Mouse (Mus musculus) E14TG2a.4 (cell line): ENCODE results near the gene Ripor3.

Experiments used
- H3K27me3 ChIP-seq: 2 replicates; pipeline ENCODE4 v1.6.1; 2014; ENCODE audit warnings: low read length, control low read depth; ENCODE audit not compliant: insufficient read depth
- H3K36me3 ChIP-seq: 2 replicates; pipeline ENCODE4 v1.6.1; 2014; ENCODE audit warnings: low read length, control low read depth; ENCODE audit not compliant: insufficient read depth
- H3K4me1 ChIP-seq: replicated peaks from 2 replicates; pipeline ENCODE4 v1.6.1; 2014; ENCODE audit warnings: low read depth, low read length, control low read depth
- H3K4me3 ChIP-seq: replicated peaks from 2 replicates; pipeline ENCODE4 v1.5.1; 2014; ENCODE audit warnings: mild to moderate bottlenecking, low read length
- H3K9me3 ChIP-seq: 2 replicates; pipeline ENCODE4 v1.6.1; 2014; ENCODE audit warnings: low read length, control low read depth
- CTCF ChIP-seq: conservative IDR thresholded peaks from 2 replicates; pipeline ENCODE4 v1.5.1; 2014; ENCODE audit warnings: low read length
- NANOG ChIP-seq: IDR thresholded peaks from 2 replicates; pipeline ENCODE4 v1.6.1; 2014; ENCODE audit warnings: borderline replicate concordance, low read length, mixed read lengths
- POU5F1 ChIP-seq: IDR thresholded peaks from 2 replicates; pipeline ENCODE4 v1.6.1; 2014; ENCODE audit warnings: low read length, borderline replicate concordance

Ripor3 gene

GRCm38 (mm10) chr2:167942926-167943633 lies 67.3 kb downstream of the Ripor3 start:
- Histone ChIP-seq H3K4me3 (peak overlapping the region; percentile 26), H3K4me1 (peaks cover 82% of the 10 kb centered on the region), H3K27me3 (no peaks in the 10 kb centered on the region), H3K36me3 (peaks cover 13% of the 10 kb centered on the region), H3K9me3 (no peaks in the 10 kb centered on the region)
- TF ChIP-seq NANOG (no peak), POU5F1 (no peak), CTCF (no peak)

GRCm38 (mm10) chr2:167942199-167942925 lies 68.1 kb downstream of the Ripor3 start:
- Histone ChIP-seq H3K4me1 (peaks cover 83% of the 10 kb centered on the region), H3K27me3 (no peaks in the 10 kb centered on the region), H3K9me3 (no peaks in the 10 kb centered on the region), H3K36me3 (peaks cover 10% of the 10 kb centered on the region), H3K4me3 (peak overlapping the region; percentile 26; the same call in 1 of the 2 replicates)
- no peak for TF ChIP-seq POU5F1
- no peak for TF ChIP-seq NANOG

GRCm38 (mm10) chr2:167941745-167942176 lies 68.7 kb downstream of the Ripor3 start:
- peaks cover 89% of the 10 kb centered on the region for H3K4me1 ChIP-seq
- no peak overlapping the region for H3K4me3 ChIP-seq
- H3K36me3 ChIP-seq = peaks cover 10% of the 10 kb centered on the region
- no peak for TF ChIP-seq NANOG
- TF ChIP-seq CTCF = no peak
- TF ChIP-seq POU5F1 = no peak
- no peaks in the 10 kb centered on the region for H3K27me3 ChIP-seq
- no peaks in the 10 kb centered on the region for H3K9me3 ChIP-seq

- no peaks in the 10 kb centered on the region for H3K27me3 ChIP-seq
- peaks cover 10% of the 10 kb centered on the region for H3K36me3 ChIP-seq
- H3K4me1 ChIP-seq = peaks cover 94% of the 10 kb centered on the region
- no peak overlapping the region for H3K4me3 ChIP-seq
- no peak for TF ChIP-seq CTCF
- no peak for TF ChIP-seq NANOG
- no peak for TF ChIP-seq POU5F1
- H3K9me3 ChIP-seq = no peaks in the 10 kb centered on the region
Measured at GRCm38 (mm10) chr2:167941320-167941719, 69.1 kb downstream of the Ripor3 start.

- Histone ChIP-seq H3K4me3 (no peak overlapping the region), H3K4me1 (peaks cover 98% of the 10 kb centered on the region), H3K27me3 (no peaks in the 10 kb centered on the region), H3K9me3 (no peaks in the 10 kb centered on the region), H3K36me3 (peaks cover 10% of the 10 kb centered on the region)
- TF ChIP-seq POU5F1 (no peak), NANOG (no peak), CTCF (no peak)
Measured at GRCm38 (mm10) chr2:167940636-167941035, 69.8 kb downstream of the Ripor3 start.

GRCm38 (mm10) chr2:167939632-167940399 lies 70.6 kb downstream of the Ripor3 start:
- no peaks in the 10 kb centered on the region for H3K27me3 ChIP-seq
- no peak overlapping the region for H3K4me3 ChIP-seq
- H3K36me3 ChIP-seq = peaks cover 10% of the 10 kb centered on the region
- H3K9me3 ChIP-seq = no peaks in the 10 kb centered on the region
- peaks cover 96% of the 10 kb centered on the region for H3K4me1 ChIP-seq
- TF ChIP-seq CTCF (no peak), POU5F1 (no peak), NANOG (no peak)

GRCm38 (mm10) chr2:167939204-167939603 lies 71.2 kb downstream of the Ripor3 start:
- Histone ChIP-seq H3K9me3 (no peaks in the 10 kb centered on the region), H3K4me1 (peaks cover 89% of the 10 kb centered on the region), H3K4me3 (no peak overlapping the region), H3K36me3 (peaks cover 10% of the 10 kb centered on the region), H3K27me3 (no peaks in the 10 kb centered on the region)
- TF ChIP-seq POU5F1 = no peak
- no peak for TF ChIP-seq CTCF
- TF ChIP-seq NANOG = no peak

- peaks cover 10% of the 10 kb centered on the region for H3K36me3 ChIP-seq
- H3K4me3 ChIP-seq = no peak overlapping the region
- H3K9me3 ChIP-seq = no peaks in the 10 kb centered on the region
- TF ChIP-seq CTCF = no peak
- no peak for TF ChIP-seq NANOG
- no peak for TF ChIP-seq POU5F1
- peaks cover 87% of the 10 kb centered on the region for H3K4me1 ChIP-seq
- no peaks in the 10 kb centered on the region for H3K27me3 ChIP-seq
Measured at GRCm38 (mm10) chr2:167938786-167939185, 71.6 kb downstream of the Ripor3 start.
